Mouse (Mus musculus): ENCODE results near the gene Tbc1d32. TPM values are rescaled to one million over a fixed set of nuclear protein-coding genes. Genes with fewer than 3 reads are reported as not detected.

The Tbc1d32 gene
- polyA plus RNA-seq, 1 experiment: 0.02 TPM

DNA sequence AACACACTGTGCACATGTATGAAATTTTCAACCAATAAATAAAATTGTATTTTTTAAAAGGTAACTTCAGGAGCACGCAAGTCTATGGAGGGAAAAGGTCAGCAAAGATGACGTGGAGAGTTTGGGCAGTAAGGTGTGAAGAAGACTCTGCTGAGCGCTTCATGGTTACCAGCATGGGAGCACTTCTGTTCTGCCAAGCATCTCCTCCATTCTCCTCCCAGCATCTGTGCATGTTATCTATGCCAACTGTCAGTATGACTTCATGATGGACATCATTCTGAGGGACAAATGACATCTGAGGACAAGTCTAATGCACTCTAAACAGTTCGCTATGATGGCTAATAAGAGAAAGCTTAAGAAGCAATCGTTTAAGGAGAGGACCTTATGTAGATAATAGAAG is 91.3 kb downstream of the Tbc1d32 start:
- TF ChIP-seq GATA1 (IDR thresholded peaks at IDR 0.05; ENCODE audit: low read length): no peak

- TF ChIP-seq GATA1 (IDR thresholded peaks at IDR 0.05; ENCODE audit: low read length): no peak
Observed at GRCm38 (mm10) chr10:56129642-56130041, 98.8 kb downstream of the Tbc1d32 start.

DNA sequence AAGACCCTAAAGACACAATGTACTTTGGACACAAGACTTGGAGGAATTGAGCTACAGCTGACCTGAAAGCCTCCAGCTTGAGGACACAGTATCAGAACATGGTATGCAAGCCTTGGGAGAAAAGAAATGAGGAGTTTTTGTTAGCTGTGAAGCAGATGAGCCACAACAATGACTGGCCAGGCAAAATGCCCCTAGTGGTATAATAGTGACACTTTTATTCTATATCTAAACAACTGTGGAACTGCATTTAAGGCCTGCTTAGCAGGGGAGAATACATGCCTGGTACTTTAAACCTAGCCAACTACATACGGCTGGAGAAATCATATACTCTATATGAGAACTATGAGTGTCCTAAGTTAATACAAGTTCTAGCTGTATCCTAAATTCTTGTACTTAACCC is 101.5 kb downstream of the Tbc1d32 start:
- no peak for TF ChIP-seq GATA1 (IDR thresholded peaks at IDR 0.05; ENCODE audit: low read length)

DNA sequence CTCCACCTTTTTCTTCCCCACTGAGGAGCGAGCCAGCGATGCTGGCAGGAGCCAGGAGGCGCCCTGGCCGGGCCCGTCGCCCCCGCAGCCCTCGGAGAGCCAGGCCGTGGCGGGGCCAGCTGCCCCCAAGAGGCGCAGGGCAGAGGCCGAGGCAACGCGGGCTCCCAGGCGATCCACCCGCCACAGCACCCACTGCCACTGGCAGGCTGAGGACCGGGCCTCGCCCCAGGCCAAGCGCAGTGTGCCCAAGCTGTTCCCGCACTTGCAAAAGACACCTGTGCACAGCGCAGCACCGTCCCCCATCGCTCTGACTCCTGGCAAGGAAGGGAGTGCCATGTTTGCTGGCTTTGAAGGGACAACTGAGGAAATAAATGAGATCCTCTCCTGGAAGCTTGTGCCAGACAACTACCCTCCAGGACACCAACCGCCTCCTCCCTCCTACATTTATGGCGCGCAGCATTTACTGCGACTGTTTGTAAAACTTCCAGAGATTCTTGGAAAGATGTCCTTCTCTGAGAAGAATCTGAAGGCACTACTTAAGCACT is 112.8 kb downstream of the Tbc1d32 start:
- no peak for TF ChIP-seq GATA1 (IDR thresholded peaks at IDR 0.05; ENCODE audit: low read length)

DNA sequence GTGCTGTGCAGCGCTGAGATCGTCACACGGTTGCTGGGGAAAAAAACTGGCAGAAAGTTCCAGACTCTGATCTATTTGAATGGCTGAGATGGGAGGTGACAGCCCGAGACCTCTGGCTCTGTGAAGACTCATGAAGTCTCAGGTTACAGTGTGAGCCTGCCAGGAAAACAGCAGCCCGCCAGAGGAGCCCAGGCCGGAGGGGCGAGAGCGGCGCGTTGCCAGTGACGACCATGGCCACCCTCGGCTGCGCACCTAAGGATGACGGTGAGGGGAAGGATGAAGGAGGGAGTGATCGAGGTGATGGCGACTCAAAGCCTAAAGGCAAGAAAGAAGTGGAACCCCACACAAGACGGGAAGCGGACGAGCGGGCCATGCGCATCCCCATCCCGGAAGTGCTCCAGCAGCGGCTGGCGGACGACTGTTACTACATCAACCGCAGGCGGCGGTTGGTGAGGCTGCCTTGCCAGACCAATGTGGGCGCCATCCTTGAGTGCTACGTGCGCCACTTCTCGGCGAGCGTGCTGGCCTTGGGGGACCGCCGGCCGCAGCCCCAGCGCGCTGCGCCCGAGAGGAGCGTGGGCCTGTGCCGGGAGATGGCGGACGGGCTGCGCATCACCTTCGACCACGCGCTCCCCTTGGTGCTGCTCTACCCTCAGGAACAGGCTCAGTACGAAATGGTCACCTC is 113.4 kb downstream of the Tbc1d32 start:
- TF ChIP-seq GATA1 (IDR thresholded peaks at IDR 0.05; ENCODE audit: low read length): no peak

- no peak for TF ChIP-seq GATA1 (IDR thresholded peaks at IDR 0.05; ENCODE audit: low read length)
Observed at GRCm38 (mm10) chr10:56106996-56107334, 121.5 kb downstream of the Tbc1d32 start.

- no peak for TF ChIP-seq GATA1 (IDR thresholded peaks at IDR 0.05; ENCODE audit: low read length)
Observed at GRCm38 (mm10) chr10:56106333-56106995, 122.0 kb downstream of the Tbc1d32 start, which contains the start of gene Msl3l2. TSS of gene Msl3l2 (plus strand) at chr10:56106917.

DNA sequence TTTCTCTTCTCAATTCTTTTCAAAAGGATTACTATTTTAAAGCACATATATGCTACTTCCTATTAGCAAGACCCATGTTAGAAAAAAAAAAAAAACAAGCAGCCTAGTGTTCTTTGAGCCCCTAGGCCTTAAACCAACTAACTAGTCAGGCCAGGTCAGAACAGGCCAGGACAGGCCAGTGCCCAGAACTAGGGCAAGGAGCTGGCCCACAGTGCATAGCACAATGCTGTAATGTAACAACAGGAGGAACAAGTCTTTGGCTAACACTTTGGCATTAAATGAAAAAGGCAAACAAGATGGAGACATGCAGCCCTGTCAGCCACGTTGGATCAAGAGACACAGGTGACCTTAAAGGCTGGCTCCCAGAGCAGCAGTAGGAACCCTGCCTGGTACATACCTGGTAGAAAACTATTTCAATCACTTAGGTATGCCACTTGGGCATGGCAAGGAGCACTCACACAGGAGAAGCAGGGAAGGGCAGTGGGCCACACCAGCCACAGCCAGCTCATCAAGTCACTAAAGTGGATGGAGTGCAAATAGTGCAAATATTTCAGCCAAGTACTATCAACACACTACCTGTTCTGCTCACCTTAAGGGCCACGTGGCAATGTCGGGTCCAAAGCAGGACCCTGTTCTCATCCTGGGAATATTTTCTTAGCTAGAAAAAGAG is 128.7 kb downstream of the Tbc1d32 start:
- TF ChIP-seq GATA1 (IDR thresholded peaks at IDR 0.05; ENCODE audit: low read length): no peak

DNA sequence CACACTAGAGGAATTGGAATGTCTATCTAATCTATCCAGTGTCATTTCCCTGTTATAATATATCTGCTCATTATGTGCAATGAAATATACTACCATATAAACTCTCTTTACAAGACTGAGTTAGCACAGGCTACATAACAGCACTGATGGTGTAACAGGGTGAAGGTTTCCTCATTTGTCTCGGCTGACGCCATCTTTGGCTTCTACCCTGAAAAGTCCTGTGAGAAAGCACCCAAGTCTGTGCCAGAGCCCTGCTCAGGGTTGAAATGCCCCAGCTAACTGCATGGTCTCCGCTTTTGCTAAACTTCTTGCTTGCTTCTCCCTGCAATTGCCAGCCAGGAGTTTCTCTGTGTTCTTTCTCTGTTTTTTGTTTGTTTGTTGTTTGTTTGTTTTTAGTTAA is 129.4 kb downstream of the Tbc1d32 start:
- TF ChIP-seq GATA1 (IDR thresholded peaks at IDR 0.05; ENCODE audit: low read length): no peak

GRCm38 (mm10) chr10:56096757-56097156 is 131.7 kb downstream of the Tbc1d32 start:
- no peak for TF ChIP-seq GATA1 (IDR thresholded peaks at IDR 0.05; ENCODE audit: low read length)

DNA sequence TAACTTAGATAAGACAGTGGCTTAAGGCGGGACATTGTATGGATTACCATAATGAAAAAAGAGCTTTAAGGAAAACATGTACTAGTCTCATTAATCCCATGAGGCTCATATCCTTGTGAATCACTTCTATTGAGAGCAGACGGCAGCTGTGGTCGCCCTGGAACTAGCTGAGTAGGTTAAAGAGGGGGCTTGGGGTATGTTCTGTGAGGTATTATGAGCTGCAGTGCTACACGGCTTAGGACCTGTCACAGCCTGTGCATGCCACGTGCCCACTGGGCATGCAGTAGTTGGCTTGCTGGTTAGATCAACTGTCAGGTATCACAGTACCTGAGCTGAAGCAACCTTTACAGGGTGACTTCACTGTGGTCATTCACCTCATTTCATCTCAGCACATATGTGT is 133.9 kb downstream of the Tbc1d32 start:
- TF ChIP-seq GATA1 (IDR thresholded peaks at IDR 0.05; ENCODE audit: low read length): no peak

GRCm38 (mm10) chr10:56089714-56090113 is 138.8 kb downstream of the Tbc1d32 start:
- no peak for TF ChIP-seq GATA1 (IDR thresholded peaks at IDR 0.05; ENCODE audit: low read length)

GRCm38 (mm10) chr10:56062746-56063145 is 165.7 kb downstream of the Tbc1d32 start:
- no peak for TF ChIP-seq GATA1 (IDR thresholded peaks at IDR 0.05; ENCODE audit: low read length)

- TF ChIP-seq GATA1 (IDR thresholded peaks at IDR 0.05; ENCODE audit: low read length): no peak
Observed at GRCm38 (mm10) chr10:56061238-56061830, 167.2 kb downstream of the Tbc1d32 start.

DNA sequence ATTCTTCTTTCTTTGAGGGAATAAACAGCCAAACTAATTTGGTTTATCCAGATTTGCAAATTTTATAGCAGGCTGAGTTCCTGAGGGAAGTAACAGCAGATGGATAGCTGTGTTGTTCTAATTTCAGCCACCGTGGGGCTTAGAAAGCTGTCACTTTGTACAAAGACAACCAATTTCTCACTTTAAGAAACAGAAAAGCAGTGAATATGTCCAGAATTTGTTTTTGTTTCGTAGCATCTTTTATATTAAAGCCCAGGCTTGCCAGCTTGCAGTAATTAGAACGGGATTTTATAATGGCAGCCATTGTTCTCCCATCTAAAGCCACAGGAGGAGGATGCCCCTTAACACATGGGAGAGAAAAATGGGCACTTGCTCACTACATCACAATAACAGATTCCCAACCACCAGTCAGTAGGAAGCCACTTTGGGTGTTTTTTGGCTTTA is 169.5 kb downstream of the Tbc1d32 start:
- no peak for TF ChIP-seq GATA1 (IDR thresholded peaks at IDR 0.05; ENCODE audit: low read length)

DNA sequence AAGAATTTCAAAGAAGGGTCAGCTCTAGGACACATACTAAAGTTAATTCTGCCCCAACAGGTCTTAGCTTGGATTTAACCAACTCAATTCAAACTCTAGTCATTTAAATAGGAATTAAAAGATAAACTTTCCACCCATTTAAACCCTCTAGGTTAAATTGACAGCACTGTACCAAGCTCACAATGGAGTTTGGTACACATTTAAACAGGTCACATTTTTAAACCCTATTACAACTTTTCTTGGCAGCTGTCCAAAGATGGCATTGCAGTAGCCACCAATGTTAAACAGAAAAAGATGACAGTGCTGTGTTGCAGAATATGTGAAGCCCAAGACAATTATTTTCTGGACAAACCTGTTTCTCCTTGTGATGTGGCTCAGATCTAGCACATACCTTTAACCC is 203.1 kb downstream of the Tbc1d32 start:
- TF ChIP-seq GATA1 (IDR thresholded peaks at IDR 0.05; ENCODE audit: low read length): no peak

All from G1E-ER4 (cell line).